Mouse (Mus musculus): ENCODE results near the gene Tank. TPM values are rescaled to one million over a fixed set of nuclear protein-coding genes. Genes with fewer than 3 reads are reported as not detected.

Gene Tank
- total and polyA plus RNA-seq, 2 experiments, result 4.2 to 12.4 TPM

- TF ChIP-seq CTCF (IDR thresholded peaks at IDR 0.05; ENCODE audit: low read depth, low read length) (no peak), POLR2A (IDR thresholded peaks at IDR 0.05; ENCODE audit: extremely low read depth, insufficient read depth, low read length) (no peak)
- 84% methylated on average over 5 of the region's 5 CpGs for WGBS
These were observed 20.4 kb upstream of the Tank start for GRCm38 (mm10) chr2:61557848-61558471.

DNA sequence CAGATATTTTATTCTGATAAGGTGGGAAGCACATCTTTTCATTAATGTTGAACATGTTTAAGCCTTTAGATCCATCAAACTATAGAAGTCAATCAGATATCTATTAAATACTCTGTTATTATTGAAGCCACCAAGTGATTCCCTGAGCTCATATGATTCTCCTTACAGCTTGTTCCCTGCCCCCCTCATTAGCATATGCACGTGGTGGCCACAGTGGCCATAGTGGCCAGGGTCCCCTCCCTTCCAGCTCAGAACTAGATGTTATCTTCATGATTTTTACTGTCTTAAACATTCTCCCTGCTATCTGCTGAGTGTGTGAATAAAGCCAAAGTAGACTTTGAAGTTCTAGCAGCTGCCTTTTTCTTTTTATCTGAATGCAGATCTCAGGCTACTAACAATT lies 17.3 kb upstream of the Tank start:
- Histone ChIP-seq H3K36me3 (ENCODE audit: control insufficient read depth, insufficient read depth, low read length) (no peaks in the 10 kb centered on the region), H3K4me1 (ENCODE audit: control insufficient read depth, insufficient read depth, low read length) (no peaks in the 10 kb centered on the region), H3K4me3 (ENCODE audit: insufficient read depth, low read depth, low read length) (no peak overlapping the region), H3K27ac (replicated peaks; ENCODE audit: insufficient read depth, low read depth, low read length) (no peak overlapping the region), H3K9ac (ENCODE audit: low read depth, low read length) (no peak overlapping the region), H3K27me3 (ENCODE audit: control insufficient read depth, insufficient read depth, low read length) (no peaks in the 10 kb centered on the region), H3K79me2 (ENCODE audit: control insufficient read depth, insufficient read depth, low read length) (no peaks in the 10 kb centered on the region)
- WGBS, result 6% methylated on average over 1 of the region's 1 CpGs
- TF ChIP-seq POLR2A (IDR thresholded peaks at IDR 0.05; ENCODE audit: extremely low read depth, insufficient read depth, low read length), result no peak
- no peak for TF ChIP-seq CTCF (IDR thresholded peaks at IDR 0.05; ENCODE audit: low read depth, low read length)
- DNase-seq (ENCODE audit: extremely low read depth, low read depth, low spot score), result no peak

More at GRCm38 (mm10) chr2:61557848-61558471, 20.4 kb upstream of the Tank start:
- H3K4me3 ChIP-seq (ENCODE audit: insufficient read depth, low read depth, low read length), result no peak overlapping the region
- no peak for DNase-seq (ENCODE audit: extremely low read depth, low read depth, low spot score)
- H3K4me1 ChIP-seq (ENCODE audit: control insufficient read depth, insufficient read depth, low read length), result no peaks in the 10 kb centered on the region
- H3K9ac ChIP-seq (ENCODE audit: low read depth, low read length), result no peak overlapping the region
- H3K36me3 ChIP-seq (ENCODE audit: control insufficient read depth, insufficient read depth, low read length), result no peaks in the 10 kb centered on the region
- no peak overlapping the region for H3K27ac ChIP-seq (replicated peaks; ENCODE audit: insufficient read depth, low read depth, low read length)
- no peaks in the 10 kb centered on the region for H3K27me3 ChIP-seq (ENCODE audit: control insufficient read depth, insufficient read depth, low read length)
- no peaks in the 10 kb centered on the region for H3K79me2 ChIP-seq (ENCODE audit: control insufficient read depth, insufficient read depth, low read length)

GRCm38 (mm10) chr2:61563202-61563601 lies 15.2 kb upstream of the Tank start:
- DNase-seq (ENCODE audit: extremely low read depth, low read depth, low spot score), result no peak
- H3K9ac ChIP-seq (ENCODE audit: low read depth, low read length), result no peak overlapping the region
- no peak overlapping the region for H3K27ac ChIP-seq (replicated peaks; ENCODE audit: insufficient read depth, low read depth, low read length)
- H3K4me1 ChIP-seq (ENCODE audit: control insufficient read depth, insufficient read depth, low read length), result no peaks in the 10 kb centered on the region
- no peaks in the 10 kb centered on the region for H3K36me3 ChIP-seq (ENCODE audit: control insufficient read depth, insufficient read depth, low read length)
- TF ChIP-seq POLR2A (IDR thresholded peaks at IDR 0.05; ENCODE audit: extremely low read depth, insufficient read depth, low read length) (no peak), CTCF (IDR thresholded peaks at IDR 0.05; ENCODE audit: low read depth, low read length) (no peak)
- H3K4me3 ChIP-seq (ENCODE audit: insufficient read depth, low read depth, low read length), result no peak overlapping the region
- WGBS, result 83% methylated on average over 6 of the region's 6 CpGs
- H3K79me2 ChIP-seq (ENCODE audit: control insufficient read depth, insufficient read depth, low read length), result no peaks in the 10 kb centered on the region
- H3K27me3 ChIP-seq (ENCODE audit: control insufficient read depth, insufficient read depth, low read length), result no peaks in the 10 kb centered on the region

- WGBS, result 55% methylated on average over 4 of the region's 4 CpGs
- TF ChIP-seq POLR2A (IDR thresholded peaks at IDR 0.05; ENCODE audit: extremely low read depth, insufficient read depth, low read length) (no peak), CTCF (IDR thresholded peaks at IDR 0.05; ENCODE audit: low read depth, low read length) (no peak)
- no peak for DNase-seq (ENCODE audit: extremely low read depth, low read depth, low spot score)
- no peaks in the 10 kb centered on the region for H3K79me2 ChIP-seq (ENCODE audit: control insufficient read depth, insufficient read depth, low read length)
- no peak overlapping the region for H3K27ac ChIP-seq (replicated peaks; ENCODE audit: insufficient read depth, low read depth, low read length)
- H3K4me3 ChIP-seq (ENCODE audit: insufficient read depth, low read depth, low read length), result no peak overlapping the region
- no peaks in the 10 kb centered on the region for H3K36me3 ChIP-seq (ENCODE audit: control insufficient read depth, insufficient read depth, low read length)
- no peaks in the 10 kb centered on the region for H3K4me1 ChIP-seq (ENCODE audit: control insufficient read depth, insufficient read depth, low read length)
- no peaks in the 10 kb centered on the region for H3K27me3 ChIP-seq (ENCODE audit: control insufficient read depth, insufficient read depth, low read length)
- no peak overlapping the region for H3K9ac ChIP-seq (ENCODE audit: low read depth, low read length)
These were observed 11.2 kb upstream of the Tank start for GRCm38 (mm10) chr2:61567045-61567783.

DNA sequence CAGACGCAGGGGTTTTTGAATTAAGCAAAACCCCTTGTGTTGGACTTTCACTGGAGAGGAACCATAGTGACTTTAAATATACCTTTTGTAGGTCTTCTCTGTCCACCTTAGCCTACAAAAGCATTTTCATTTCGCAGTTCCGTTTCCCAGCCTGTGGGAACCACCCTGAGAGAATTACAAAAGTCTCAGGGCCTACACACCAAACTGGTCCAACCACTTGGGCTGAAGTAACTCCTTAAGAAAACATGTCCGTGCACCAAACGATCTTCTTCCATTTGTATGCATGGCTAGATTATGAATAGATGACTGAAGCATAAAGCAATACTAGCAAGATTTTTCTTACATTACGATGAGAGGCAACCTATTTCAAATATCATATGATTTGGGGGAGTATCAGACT lies 9.2 kb upstream of the Tank start:
- Histone ChIP-seq H3K4me3 (ENCODE audit: insufficient read depth, low read depth, low read length) (no peak overlapping the region), H3K79me2 (ENCODE audit: control insufficient read depth, insufficient read depth, low read length) (no peaks in the 10 kb centered on the region), H3K27me3 (ENCODE audit: control insufficient read depth, insufficient read depth, low read length) (no peaks in the 10 kb centered on the region), H3K4me1 (ENCODE audit: control insufficient read depth, insufficient read depth, low read length) (no peaks in the 10 kb centered on the region), H3K36me3 (ENCODE audit: control insufficient read depth, insufficient read depth, low read length) (no peaks in the 10 kb centered on the region), H3K9ac (ENCODE audit: low read depth, low read length) (no peak overlapping the region), H3K27ac (replicated peaks; ENCODE audit: insufficient read depth, low read depth, low read length) (no peak overlapping the region)
- WGBS, result 96% methylated on average over 6 of the region's 6 CpGs
- TF ChIP-seq CTCF (IDR thresholded peaks at IDR 0.05; ENCODE audit: low read depth, low read length) (no peak), POLR2A (IDR thresholded peaks at IDR 0.05; ENCODE audit: extremely low read depth, insufficient read depth, low read length) (no peak)
- no peak for DNase-seq (ENCODE audit: extremely low read depth, low read depth, low spot score)

All from liver, adult 2 months (tissue).